Mouse (Mus musculus) heart, postnatal 0 days (tissue): Measurements from ENCODE around the gene Jak3.

Experiments
- CTCF ChIP-seq: IDR thresholded peaks from 2 replicates; pipeline ENCODE4 v1.5.1; 2016; ENCODE audit warnings: antibody characterized with exemption, control low read depth, low read depth
- EP300 ChIP-seq: IDR thresholded peaks from 2 replicates; pipeline ENCODE4 v1.6.1; 2016; ENCODE audit warnings: antibody characterized with exemption, low read depth

DNA sequence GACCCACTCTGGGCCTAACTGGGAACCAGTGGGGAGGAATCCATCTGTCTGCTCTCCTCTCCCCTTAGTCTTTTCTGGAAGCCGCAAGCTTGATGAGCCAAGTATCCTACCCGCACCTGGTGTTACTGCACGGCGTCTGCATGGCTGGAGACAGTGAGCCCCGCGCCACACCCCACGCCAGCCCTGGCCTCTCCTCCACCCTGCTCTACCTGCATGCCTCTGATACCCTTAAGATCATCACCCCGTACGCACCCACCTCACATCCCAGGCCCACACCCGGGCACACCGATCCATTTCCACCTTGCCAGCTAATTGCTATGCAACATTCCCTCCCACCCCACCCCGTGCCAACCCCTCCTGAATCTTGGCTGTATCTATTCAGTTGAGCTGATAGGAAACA, 6.7 kb downstream of the Jak3 start:
- TF ChIP-seq EP300 (no peak), CTCF (no peak)
